Mouse (Mus musculus): ENCODE results near the gene Arhgap32. TPM values are rescaled to one million over a fixed set of nuclear protein-coding genes. Genes with fewer than 3 reads are reported as not detected.
A peak's percentile ranks its signal among the peaks of the same experiment; 100 is the strongest.

Arhgap32 gene
- polyA plus RNA-seq, 1 experiment from 2014 or later: 12.0 TPM

GRCm38 (mm10) chr9:32238899-32239298, 123.0 kb downstream of the Arhgap32 start:
- H3K27me3 ChIP-seq (replicated peaks; ENCODE audit: control insufficient read depth, insufficient read depth, low read length): no peaks in the 10 kb centered on the region
- H3K4me2 ChIP-seq (ENCODE audit: low read length): no peak overlapping the region
- H3K9me3 ChIP-seq (ENCODE audit: control insufficient read depth, low read length): no peaks in the 10 kb centered on the region
- H3K9ac ChIP-seq (replicated peaks; ENCODE audit: low read depth, low read length): no peak overlapping the region
- H3K4me3 ChIP-seq (replicated peaks; ENCODE audit: low read length): no peak overlapping the region
- no peak overlapping the region for H3K27ac ChIP-seq (ENCODE audit: low read length)
- no peak for ATAC-seq
- no peaks in the 10 kb centered on the region for H3K4me1 ChIP-seq (replicated peaks; ENCODE audit: control insufficient read depth, insufficient read depth, low read length)
- WGBS: 70% methylated on average over 10 of the region's 10 CpGs
- H3K36me3 ChIP-seq (ENCODE audit: control insufficient read depth, insufficient read depth): no peaks in the 10 kb centered on the region

GRCm38 (mm10) chr9:32239427-32239826, 123.5 kb downstream of the Arhgap32 start:
- WGBS: 95% methylated on average over 10 of the region's 10 CpGs
- H3K4me2 ChIP-seq (ENCODE audit: low read length): no peak overlapping the region
- no peak overlapping the region for H3K27ac ChIP-seq (ENCODE audit: low read length)
- H3K9me3 ChIP-seq (ENCODE audit: control insufficient read depth, low read length): no peaks in the 10 kb centered on the region
- H3K36me3 ChIP-seq (ENCODE audit: control insufficient read depth, insufficient read depth): no peaks in the 10 kb centered on the region
- H3K4me3 ChIP-seq (replicated peaks; ENCODE audit: low read length): no peak overlapping the region
- no peak for ATAC-seq
- no peak overlapping the region for H3K9ac ChIP-seq (replicated peaks; ENCODE audit: low read depth, low read length)
- H3K27me3 ChIP-seq (replicated peaks; ENCODE audit: control insufficient read depth, insufficient read depth, low read length): no peaks in the 10 kb centered on the region
- H3K4me1 ChIP-seq (replicated peaks; ENCODE audit: control insufficient read depth, insufficient read depth, low read length): no peaks in the 10 kb centered on the region

GRCm38 (mm10) chr9:32240449-32240848, 124.5 kb downstream of the Arhgap32 start:
- Histone ChIP-seq H3K9me3 (ENCODE audit: control insufficient read depth, low read length) (no peaks in the 10 kb centered on the region), H3K27me3 (replicated peaks; ENCODE audit: control insufficient read depth, insufficient read depth, low read length) (no peaks in the 10 kb centered on the region), H3K4me1 (replicated peaks; ENCODE audit: control insufficient read depth, insufficient read depth, low read length) (no peaks in the 10 kb centered on the region), H3K27ac (ENCODE audit: low read length) (no peak overlapping the region), H3K4me2 (ENCODE audit: low read length) (no peak overlapping the region), H3K36me3 (ENCODE audit: control insufficient read depth, insufficient read depth) (no peaks in the 10 kb centered on the region), H3K4me3 (replicated peaks; ENCODE audit: low read length) (no peak overlapping the region), H3K9ac (replicated peaks; ENCODE audit: low read depth, low read length) (no peak overlapping the region)
- ATAC-seq: no peak
- 94% methylated on average over 5 of the region's 5 CpGs for WGBS

- WGBS: 89% methylated on average over 9 of the region's 9 CpGs
- Histone ChIP-seq H3K4me1 (replicated peaks; ENCODE audit: control insufficient read depth, insufficient read depth, low read length) (peaks cover 6% of the 10 kb centered on the region), H3K4me2 (ENCODE audit: low read length) (no peak overlapping the region), H3K27me3 (replicated peaks; ENCODE audit: control insufficient read depth, insufficient read depth, low read length) (no peaks in the 10 kb centered on the region), H3K9me3 (ENCODE audit: control insufficient read depth, low read length) (no peaks in the 10 kb centered on the region), H3K4me3 (replicated peaks; ENCODE audit: low read length) (no peak overlapping the region), H3K27ac (ENCODE audit: low read length) (no peak overlapping the region), H3K9ac (replicated peaks; ENCODE audit: low read depth, low read length) (no peak overlapping the region), H3K36me3 (ENCODE audit: control insufficient read depth, insufficient read depth) (no peaks in the 10 kb centered on the region)
- no peak for ATAC-seq
These were observed 125.8 kb downstream of the Arhgap32 start for GRCm38 (mm10) chr9:32241637-32242199.

- no peak overlapping the region for H3K4me3 ChIP-seq (replicated peaks; ENCODE audit: low read length)
- H3K9ac ChIP-seq (replicated peaks; ENCODE audit: low read depth, low read length): no peak overlapping the region
- 0 out of 2 replicates have a peak, but pooled peaks cover 3% of the 10 kb centered on the region for H3K36me3 ChIP-seq (ENCODE audit: control insufficient read depth, insufficient read depth)
- no peak for ATAC-seq
- H3K4me2 ChIP-seq (ENCODE audit: low read length): no peak overlapping the region
- WGBS: 86% methylated on average over 2 of the region's 2 CpGs
- no peaks in the 10 kb centered on the region for H3K9me3 ChIP-seq (ENCODE audit: control insufficient read depth, low read length)
- H3K27me3 ChIP-seq (replicated peaks; ENCODE audit: control insufficient read depth, insufficient read depth, low read length): no peaks in the 10 kb centered on the region
- H3K27ac ChIP-seq (ENCODE audit: low read length): no peak overlapping the region
- H3K4me1 ChIP-seq (replicated peaks; ENCODE audit: control insufficient read depth, insufficient read depth, low read length): peaks cover 6% of the 10 kb centered on the region
These were observed 127.1 kb downstream of the Arhgap32 start for GRCm38 (mm10) chr9:32242921-32243617.

- peaks cover 7% of the 10 kb centered on the region; the same call in 1 of the 2 replicates for H3K36me3 ChIP-seq (ENCODE audit: control insufficient read depth, insufficient read depth)
- H3K4me3 ChIP-seq (replicated peaks; ENCODE audit: low read length): no peak overlapping the region
- H3K4me1 ChIP-seq (replicated peaks; ENCODE audit: control insufficient read depth, insufficient read depth, low read length): peaks cover 6% of the 10 kb centered on the region
- no peak for ATAC-seq
- no peak overlapping the region for H3K9ac ChIP-seq (replicated peaks; ENCODE audit: low read depth, low read length)
- no peaks in the 10 kb centered on the region for H3K9me3 ChIP-seq (ENCODE audit: control insufficient read depth, low read length)
- 84% methylated on average over 3 of the region's 3 CpGs for WGBS
- no peak overlapping the region for H3K4me2 ChIP-seq (ENCODE audit: low read length)
- H3K27ac ChIP-seq (ENCODE audit: low read length): no peak overlapping the region
- H3K27me3 ChIP-seq (replicated peaks; ENCODE audit: control insufficient read depth, insufficient read depth, low read length): no peaks in the 10 kb centered on the region
These were observed 129.3 kb downstream of the Arhgap32 start for GRCm38 (mm10) chr9:32245237-32245636.

- no peaks in the 10 kb centered on the region for H3K9me3 ChIP-seq (ENCODE audit: control insufficient read depth, low read length)
- H3K27ac ChIP-seq (ENCODE audit: low read length): no peak overlapping the region
- no peak overlapping the region for H3K4me3 ChIP-seq (replicated peaks; ENCODE audit: low read length)
- H3K4me1 ChIP-seq (replicated peaks; ENCODE audit: control insufficient read depth, insufficient read depth, low read length): peaks cover 6% of the 10 kb centered on the region
- peak; percentile 38; the same call in 1 of the 2 replicates for ATAC-seq
- peaks cover 10% of the 10 kb centered on the region for H3K36me3 ChIP-seq (ENCODE audit: control insufficient read depth, insufficient read depth)
- 31% methylated on average over 6 of the region's 6 CpGs for WGBS
- H3K4me2 ChIP-seq (ENCODE audit: low read length): no peak overlapping the region
- no peak overlapping the region for H3K9ac ChIP-seq (replicated peaks; ENCODE audit: low read depth, low read length)
- no peaks in the 10 kb centered on the region for H3K27me3 ChIP-seq (replicated peaks; ENCODE audit: control insufficient read depth, insufficient read depth, low read length)
These were observed 130.3 kb downstream of the Arhgap32 start for GRCm38 (mm10) chr9:32246123-32246716.

- Histone ChIP-seq H3K9me3 (ENCODE audit: control insufficient read depth, low read length) (no peaks in the 10 kb centered on the region), H3K27ac (ENCODE audit: low read length) (no peak overlapping the region), H3K36me3 (ENCODE audit: control insufficient read depth, insufficient read depth) (peaks cover 16% of the 10 kb centered on the region), H3K4me1 (replicated peaks; ENCODE audit: control insufficient read depth, insufficient read depth, low read length) (peaks cover 6% of the 10 kb centered on the region), H3K4me3 (replicated peaks; ENCODE audit: low read length) (no peak overlapping the region), H3K27me3 (replicated peaks; ENCODE audit: control insufficient read depth, insufficient read depth, low read length) (no peaks in the 10 kb centered on the region), H3K9ac (replicated peaks; ENCODE audit: low read depth, low read length) (no peak overlapping the region), H3K4me2 (ENCODE audit: low read length) (no peak overlapping the region)
- WGBS: 80% methylated on average over 4 of the region's 4 CpGs
- no peak for ATAC-seq
These were observed 134.6 kb downstream of the Arhgap32 start for GRCm38 (mm10) chr9:32250486-32250885.

GRCm38 (mm10) chr9:32253721-32254120, 137.8 kb downstream of the Arhgap32 start:
- WGBS: 92% methylated on average over 4 of the region's 4 CpGs

More at GRCm38 (mm10) chr9:32253721-32254120, 137.8 kb downstream of the Arhgap32 start:
- no peak overlapping the region for H3K4me3 ChIP-seq (replicated peaks; ENCODE audit: low read length)
- no peaks in the 10 kb centered on the region for H3K27me3 ChIP-seq (replicated peaks; ENCODE audit: control insufficient read depth, insufficient read depth, low read length)
- H3K9me3 ChIP-seq (ENCODE audit: control insufficient read depth, low read length): no peaks in the 10 kb centered on the region
- H3K9ac ChIP-seq (replicated peaks; ENCODE audit: low read depth, low read length): no peak overlapping the region
- H3K36me3 ChIP-seq (ENCODE audit: control insufficient read depth, insufficient read depth): peaks cover 13% of the 10 kb centered on the region
- H3K27ac ChIP-seq (ENCODE audit: low read length): no peak overlapping the region
- H3K4me1 ChIP-seq (replicated peaks; ENCODE audit: control insufficient read depth, insufficient read depth, low read length): no peaks in the 10 kb centered on the region
- no peak for ATAC-seq
- H3K4me2 ChIP-seq (ENCODE audit: low read length): no peak overlapping the region
